Mouse (Mus musculus) R1 (cell line): ENCODE data around the gene Hlcs.

Source experiments
- DNase-seq: peaks from one replicate; pipeline ENCODE4 v3.0.0-alpha.2; 2018; ENCODE audit warnings: low read depth, low spot score

Gene Hlcs

DNA sequence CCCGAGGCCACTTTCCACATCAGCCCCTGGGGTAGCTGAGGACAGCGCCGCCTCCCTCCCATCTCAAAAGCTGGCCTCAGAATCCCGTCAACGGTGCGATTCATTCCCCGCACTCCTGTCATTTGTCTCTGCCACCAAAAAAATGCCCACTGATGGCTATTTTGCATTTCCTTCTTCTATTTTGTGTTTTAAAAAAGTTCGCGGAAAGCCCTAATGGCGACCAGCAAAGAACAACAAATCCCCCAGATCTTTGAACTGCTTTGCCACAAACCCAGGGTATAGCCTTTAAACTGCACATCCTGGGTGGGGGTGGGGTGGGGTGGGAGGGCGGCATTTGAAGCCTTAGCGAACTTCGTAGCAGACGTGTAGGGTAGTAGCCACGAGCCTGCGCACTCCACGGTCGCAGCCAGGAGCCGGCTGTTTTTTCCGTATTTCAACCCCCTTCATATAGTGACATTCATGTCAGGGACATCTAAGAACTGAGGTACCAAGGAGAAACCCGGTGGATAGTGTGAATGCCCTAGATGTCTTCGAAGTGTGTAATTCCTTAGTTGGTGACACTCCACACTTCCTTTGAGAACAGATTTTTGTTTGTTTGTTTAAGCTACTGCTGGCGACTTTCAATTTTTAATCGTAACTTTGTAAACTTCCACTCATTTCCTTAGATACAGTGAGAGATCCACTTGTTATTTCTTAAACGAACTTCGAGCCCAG lies 218.1 kb downstream of the Hlcs start:
- DNase-seq, result peak; percentile 15

DNA sequence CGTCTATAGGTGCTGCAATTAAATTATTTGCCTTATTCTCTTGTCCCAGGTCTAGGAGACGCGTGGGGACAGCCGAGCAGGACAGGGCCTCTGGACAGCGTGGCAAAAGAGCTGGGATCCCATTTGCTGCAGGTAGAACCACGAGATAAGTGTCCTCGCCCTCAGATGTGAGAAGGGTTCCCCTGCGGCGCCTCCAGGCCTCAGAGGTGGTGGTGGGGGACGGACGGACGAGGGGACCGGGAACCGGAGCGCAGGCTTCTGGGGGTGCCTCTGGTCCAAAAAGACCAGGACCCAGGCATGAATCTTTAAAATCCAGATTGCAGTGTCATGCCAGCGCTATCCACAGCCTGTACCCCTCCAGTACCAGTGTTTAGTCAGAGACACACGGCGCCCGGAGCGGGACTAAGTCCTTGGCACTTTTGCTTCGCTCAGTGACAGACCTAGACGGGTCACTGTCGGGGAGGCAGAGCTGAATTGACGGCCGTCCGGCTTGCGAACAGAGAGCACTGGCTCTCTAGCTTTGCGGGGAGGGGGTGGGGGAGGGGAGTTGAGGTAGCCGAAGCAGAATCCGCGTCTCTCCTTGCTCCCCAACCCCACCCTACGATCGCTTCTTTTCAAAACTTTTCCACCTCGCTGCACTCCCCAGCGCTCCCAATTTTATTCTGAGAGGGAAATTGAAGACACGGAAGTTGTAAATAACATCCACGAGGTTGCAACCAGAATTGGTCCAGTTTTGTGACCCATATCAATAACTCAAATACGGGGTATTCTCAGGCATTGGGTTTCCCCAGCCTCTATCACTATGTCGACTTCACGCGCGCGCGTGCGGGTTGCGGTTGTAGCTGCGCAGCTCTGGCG lies 218.9 kb downstream of the Hlcs start:
- peak; percentile 53 for DNase-seq

DNA sequence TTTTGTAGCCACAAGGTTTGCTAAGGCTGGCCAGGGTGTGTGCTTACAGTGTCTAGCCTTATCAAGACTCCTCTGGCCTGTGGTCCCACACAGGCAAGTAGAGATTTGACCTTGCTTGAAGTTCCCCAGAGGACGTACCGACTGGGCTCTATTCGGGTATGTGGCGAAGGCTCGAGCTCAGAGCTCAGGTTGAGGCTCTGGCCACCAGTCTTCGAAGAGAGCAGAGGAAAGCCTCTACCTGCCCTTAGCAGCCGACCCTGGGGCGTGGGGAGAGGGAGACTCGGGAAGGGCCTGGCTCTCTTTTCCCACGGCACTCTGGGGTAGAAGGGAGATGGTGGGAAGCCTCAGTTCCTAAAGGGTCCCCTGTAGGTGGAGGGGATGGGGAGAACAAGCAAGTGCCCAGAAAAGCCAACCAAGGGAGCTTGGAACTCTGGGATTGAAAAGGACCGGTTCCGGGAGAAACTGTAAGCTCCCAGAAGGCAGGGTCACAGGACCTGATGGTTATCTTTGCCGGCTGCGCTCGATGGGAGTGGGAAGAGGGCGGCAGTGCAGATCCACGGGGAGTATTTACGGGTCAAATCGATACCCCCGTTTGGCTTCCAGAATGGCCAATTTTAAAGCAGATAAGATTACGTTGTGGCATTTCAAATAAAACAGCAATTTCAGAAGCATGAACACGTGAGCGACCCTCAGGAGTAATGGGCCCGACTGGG lies 220.1 kb downstream of the Hlcs start:
- DNase-seq, result peak; percentile 19

DNA sequence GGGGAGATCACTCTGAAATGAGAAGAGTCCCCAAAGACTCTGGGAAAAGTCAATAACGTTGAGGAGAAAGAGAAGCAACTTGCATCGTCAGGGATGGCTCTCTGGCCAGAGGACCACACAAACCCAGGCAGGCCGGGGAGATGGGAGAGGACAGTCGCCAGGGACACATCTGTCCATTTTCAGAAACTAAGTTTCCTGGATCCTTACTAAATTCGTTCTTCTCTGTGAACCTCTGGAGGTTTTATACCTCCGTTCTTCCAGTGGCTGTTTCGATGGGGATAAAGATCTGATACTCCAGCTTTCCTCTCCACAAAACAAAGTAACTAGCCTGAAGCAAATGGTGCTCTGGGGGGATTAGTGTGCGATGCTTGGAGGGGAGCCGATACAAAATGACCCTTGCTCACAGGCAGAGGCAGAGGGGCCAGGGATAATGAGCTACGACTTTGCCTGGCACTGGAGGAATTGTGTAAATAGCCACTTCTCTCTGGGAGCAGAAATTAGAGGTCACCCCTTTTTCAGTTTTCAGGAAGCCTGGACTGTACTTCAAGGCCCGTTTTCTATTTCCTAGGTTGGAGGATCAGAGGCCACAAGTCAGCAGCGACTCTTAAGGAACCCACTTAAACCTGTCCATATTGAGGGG lies 220.7 kb downstream of the Hlcs start:
- no peak for DNase-seq

DNA sequence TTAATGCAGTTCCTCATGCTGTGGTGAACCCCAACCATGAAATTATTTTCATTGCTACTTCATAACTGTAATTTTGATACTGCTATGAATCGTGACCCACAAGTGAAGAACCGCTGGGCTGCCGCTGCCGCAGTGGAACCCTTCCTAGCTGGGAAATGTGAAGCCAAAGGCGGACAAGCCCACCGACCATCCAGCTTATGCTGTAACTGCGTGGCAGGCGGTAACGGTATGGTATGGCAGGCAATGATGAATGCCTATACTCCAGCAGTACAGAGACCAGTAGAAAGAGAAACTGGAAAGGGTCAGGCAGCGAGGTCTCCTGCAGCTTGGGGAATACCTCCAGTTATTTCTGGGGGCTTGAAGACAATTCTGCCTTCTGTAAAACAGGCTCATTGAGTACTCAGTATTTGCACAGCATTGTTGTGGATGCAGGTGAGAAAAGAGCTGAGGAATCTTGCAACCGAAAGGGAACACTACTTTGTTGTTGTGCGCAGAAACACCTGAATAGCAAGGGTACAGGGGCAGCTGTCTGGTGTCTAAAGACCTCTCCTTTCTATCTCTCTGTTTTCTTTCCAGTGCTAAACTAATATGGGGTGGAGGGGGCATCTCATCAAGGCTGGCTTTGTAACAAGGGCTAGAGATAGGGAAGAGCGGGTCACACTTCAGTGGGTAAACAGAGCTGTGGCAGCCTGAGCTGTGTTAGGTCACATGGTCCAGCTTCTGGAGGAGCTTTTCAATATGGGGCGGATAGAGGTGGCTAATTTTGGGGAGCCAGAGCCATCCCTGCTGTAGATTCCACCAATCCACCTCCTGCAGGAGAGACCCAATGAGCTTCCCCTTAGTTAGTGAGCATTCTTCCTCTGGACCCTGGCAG lies 224.3 kb downstream of the Hlcs start:
- DNase-seq, result no peak

DNA sequence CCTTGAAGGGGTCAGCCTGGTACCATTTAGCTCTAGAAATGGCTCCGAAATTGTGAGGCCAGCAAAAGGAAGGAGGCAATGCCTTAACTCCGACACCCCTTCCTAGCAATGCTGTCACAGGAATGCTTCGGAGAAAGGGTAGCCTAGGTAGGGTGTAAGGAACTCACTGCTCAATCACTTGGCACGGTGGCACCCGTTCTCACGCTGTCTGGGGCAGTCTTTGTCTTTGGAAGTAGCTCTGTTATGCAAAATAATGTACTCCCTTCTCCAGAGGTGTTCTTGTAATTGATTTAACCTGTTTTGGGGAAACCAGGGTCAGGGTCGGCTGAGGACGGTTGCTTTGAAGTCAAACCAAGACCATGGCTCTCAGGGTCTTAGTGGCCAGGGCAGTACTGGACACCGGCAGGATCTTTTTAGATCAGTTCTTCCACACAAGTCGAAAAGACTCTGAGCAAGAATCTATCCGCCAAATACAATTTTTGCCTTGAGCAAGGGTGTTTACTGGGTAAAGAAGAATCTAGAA lies 225.1 kb downstream of the Hlcs start:
- peak; percentile 23 for DNase-seq

DNA sequence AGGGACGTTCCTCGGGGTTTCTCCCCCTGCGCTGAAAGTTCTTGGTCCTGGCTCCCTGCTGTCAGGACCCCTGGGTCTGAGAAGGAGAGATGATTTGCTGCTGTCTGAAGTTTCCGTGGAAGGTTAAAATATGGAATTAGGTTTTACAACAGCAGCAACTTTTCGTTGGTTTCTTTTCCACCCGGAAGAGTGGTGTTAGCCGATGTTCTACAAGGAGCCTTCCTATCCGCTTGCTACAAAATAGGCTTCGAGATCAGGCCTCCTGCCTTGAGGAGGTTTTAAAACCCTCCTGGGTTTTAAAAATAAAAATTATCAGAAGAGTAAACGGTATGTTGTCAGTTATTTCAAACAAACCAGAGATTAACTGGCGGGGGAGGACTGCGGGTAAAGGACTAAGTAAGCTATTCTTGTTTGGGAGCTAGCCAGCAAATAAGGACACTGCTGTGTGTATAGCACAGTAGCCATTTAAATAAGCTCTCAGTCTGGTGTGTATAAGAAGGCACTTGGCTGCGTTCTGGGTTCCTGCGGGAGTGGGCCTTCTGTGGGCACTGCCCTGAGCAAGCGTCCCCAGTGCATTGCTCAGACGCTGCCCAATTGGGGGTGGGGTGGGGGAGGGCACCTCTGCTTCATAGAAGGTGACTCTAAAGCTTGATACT lies 225.7 kb downstream of the Hlcs start:
- no peak for DNase-seq

DNA sequence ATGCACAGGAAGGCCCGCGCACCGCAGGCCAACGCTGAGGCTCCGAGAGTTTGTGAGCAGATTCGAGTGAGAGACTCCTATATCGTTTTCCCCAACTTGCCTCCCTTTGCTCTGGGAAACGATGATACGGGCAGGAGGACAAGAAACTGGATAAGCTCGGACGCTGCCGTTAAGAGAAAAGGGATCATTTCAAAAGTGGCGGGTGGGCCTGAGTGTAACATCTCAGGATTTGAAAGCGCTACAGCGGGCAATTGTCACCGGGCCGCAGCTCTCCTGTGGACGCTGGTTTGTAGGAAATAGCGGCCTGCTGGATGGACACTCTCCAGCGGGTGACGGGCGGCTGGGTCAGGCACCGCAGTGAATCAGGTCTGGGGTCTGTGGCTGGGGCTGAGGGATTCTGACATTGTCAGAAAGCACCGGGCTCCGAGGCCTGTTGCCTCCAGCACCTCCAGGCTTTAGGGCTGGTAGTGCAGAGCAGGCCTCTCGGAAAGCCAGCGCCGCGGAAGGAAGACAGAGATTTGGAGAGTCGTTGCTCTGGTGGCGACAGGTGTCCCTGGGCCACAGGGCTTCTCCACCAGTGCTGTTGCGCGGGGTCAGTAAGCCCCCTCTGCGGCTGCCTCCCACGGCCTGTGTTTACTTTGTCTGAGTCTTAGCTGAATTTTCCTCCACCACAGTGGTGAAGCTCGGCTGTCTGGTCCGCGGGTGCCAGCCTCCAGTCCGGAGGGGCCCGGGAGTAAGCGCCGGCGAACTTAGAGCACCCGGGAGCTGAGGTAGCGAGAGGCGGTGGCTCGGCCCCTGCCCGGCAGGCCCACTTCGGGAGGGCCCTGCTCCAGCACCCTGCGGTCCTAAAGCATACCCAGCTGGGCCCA lies 226.4 kb downstream of the Hlcs start:
- peak; percentile 46 for DNase-seq

DNA sequence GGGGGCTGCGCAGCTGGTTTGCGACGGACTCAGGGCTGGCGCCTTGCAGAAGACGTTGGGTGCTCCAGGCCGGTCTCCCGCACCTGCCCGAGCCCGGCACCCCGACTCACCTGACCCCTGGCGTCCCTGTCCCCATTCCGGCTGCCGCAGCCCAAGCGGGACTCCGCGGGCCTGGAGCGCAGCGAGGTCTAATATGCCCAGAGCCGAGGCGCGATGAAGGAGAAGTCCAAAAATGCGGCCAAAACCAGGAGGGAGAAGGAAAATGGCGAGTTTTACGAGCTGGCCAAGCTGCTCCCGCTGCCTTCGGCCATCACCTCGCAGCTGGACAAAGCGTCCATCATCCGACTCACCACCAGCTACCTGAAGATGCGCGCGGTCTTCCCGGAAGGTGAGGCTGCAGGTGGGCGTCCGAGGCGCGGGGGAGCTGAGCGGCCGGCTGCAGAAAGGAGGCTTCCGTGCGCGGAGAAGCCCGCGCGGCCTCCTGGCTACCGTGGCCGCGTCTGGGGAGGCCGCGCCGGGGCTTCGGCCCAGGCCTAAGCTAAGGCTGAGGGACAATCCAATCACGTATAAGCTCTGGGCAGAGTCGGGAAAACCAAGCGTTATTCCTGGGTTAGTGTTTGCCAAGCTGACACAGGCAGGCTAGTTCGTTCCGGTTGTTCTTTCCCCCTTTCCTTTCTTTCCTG lies 227.6 kb downstream of the Hlcs start:
- DNase-seq, result peak; percentile 43

DNA sequence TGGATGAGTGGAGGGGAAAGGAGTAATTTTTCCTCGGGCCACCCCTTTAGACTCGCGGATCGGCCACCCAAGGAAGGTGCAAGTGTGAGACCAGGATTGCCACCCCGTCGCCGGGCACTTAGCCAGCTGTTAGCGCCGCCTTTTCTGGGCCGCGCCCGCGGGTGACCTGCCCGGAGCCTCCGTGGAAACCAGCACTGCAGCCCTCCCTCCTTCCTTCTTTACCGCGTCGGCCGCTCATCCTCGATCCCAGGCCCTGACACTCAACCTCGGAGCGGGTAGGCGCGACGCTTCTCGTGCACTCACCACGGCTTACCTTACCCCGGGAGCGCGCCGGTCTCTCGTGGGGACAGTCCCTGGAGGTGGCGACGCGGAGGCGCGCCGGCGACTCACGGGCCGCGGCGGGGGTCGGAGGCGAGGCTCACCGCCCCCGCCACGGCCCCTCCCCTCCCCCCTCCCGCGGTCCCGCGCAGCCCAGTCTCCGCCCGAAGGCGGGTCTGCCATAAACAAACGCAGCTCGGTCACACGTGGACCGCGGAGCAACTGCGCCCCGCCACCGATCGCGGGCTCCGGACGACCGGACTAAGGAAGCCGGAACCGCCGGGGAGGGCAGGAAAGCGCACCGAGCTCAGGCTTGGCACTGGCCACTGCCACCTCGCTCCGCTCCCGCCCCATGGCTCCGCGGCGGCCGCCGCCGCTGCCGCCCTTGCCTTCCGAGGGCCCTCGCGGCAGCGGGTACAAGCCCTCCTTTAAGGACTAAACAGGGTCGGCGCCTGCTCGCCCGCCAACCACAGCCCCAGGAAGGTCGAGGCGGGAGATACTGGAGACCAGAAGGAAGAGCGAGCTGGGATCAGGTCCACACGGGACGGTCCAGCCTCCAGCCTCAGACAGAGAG lies 228.4 kb downstream of the Hlcs start, which contains the start of gene Sim2:
Gene Sim2, plus strand, starts transcription at position 221 of the 892 bp plus-strand sequence.
- DNase-seq, result peak; percentile 49

DNA sequence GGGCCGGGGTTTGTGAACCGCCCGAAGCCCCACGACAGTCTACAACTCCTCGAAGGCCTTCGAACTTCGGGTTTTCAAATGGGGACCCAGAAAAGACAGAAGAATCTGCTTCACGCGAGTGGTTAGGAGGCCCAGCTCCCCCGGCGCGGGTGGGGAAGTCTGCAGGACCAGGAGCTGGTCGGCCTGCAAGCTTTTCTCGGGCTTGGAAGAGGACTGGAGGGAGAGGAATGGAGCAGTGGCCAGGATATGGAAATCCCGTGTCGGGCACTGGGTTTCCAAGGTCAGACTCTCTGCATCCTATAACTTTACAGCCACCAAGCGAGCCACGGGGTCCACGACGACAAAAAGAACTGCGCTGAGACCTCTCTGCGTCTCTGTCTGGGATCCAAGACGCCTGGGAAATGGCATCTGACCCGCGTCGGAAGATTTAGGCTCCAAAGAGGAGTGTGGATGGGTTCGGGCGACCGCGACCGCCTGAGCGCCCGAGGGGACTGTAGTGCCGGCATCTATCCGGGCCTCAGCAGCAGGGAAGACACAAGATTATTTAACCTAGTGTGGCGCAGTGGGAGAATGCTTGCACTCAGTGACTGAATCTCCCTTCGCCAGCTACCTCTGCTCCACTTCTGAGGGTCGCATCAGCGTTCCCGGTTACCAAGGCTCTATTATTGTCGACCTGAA lies 229.4 kb downstream of the Hlcs start:
- peak; percentile 56 for DNase-seq

DNA sequence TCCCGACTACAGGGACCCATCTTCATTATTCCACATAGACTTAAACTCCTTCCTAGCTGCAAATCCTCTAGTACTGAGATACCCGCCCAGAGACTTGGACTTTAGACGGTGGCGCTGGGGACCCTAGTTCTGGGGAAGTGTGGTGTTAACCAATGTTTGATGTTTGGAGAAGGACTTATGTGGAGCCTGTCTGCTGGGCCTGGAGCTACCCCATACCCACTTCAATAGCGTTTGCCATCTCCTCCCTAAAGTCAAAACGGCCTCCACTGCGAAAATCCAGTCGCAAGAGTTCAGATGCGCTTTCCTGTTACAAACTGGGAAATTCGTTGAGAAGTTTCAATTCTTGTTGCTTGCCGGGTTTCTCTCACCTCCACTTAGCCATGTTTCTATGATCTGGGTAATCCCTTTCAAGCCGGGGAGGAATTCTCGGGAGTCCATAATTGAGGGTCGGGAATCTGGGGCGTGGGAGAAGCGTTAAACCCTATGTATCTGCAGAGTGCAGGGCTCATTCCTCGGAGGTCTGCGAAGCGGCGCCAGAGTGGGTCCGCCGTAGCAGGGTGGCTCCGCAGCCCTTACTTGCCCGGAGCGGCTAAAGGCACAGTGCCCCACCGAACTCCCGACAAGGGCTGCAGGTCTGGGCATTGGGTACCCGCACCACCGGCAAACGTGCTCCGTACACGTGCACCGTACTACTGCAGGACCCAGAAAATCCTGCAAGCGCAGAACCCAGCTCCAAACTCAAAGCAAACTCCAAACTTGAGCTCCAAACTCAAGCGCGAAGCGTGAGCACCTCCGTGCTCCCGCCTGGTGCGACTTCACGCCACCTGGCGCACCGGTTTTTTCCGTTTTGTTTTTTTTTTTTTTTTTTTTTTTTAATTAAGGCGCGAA lies 230.2 kb downstream of the Hlcs start:
- DNase-seq, result peak; percentile 50

DNA sequence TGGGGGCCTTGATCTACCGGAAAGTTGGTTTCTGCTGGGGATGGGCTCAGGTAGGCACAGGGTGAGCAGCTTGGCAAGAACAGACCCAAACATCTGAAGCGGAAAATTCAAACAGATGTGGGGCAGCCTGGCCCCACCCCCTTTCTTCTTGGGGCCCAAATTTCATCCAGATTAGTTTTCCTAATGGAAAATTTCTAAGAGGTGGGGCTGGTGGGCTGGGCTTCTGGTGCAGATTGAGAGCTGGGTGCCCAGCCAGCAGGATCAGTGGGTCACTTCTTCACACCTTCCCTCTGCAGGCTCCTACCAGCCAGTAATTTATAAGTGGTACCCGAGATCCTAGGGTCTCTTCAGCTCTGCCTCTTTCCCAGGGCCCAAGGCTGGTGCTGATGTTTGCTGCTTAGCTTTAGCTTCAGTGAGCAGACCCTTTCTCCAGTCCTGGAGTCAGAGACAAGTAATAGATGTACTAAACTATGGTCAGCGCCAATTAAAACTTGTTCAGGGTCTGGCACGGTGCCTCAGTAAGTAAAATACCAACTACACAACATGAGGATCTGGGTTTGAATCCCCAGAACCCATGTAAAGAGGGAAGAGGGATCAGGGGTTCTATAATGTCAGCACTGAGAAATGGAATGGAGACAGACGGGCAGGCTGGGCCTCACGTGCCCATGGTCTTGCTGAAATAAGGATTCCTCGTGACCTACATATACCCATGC lies 231.2 kb downstream of the Hlcs start:
- no peak for DNase-seq

DNA sequence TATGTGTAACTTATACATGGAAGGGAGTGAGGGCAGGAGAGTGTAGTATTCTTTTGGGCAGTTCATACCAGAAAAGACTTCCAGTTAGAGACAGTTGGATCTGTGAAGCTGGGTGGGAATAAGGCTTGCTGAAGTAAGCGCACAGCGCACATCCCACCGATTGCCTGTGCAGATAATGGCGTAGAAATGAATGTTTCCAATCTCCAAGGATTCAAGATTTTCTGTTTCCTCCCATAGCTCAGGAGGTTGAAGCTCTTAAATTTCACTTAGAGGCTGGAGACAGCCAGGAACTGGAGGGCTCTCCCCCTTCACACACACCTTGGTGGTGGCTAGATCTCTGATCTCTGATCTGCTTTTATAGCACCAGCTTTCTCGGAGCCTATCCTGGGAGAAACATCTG lies 231.8 kb downstream of the Hlcs start:
- DNase-seq, result no peak

DNA sequence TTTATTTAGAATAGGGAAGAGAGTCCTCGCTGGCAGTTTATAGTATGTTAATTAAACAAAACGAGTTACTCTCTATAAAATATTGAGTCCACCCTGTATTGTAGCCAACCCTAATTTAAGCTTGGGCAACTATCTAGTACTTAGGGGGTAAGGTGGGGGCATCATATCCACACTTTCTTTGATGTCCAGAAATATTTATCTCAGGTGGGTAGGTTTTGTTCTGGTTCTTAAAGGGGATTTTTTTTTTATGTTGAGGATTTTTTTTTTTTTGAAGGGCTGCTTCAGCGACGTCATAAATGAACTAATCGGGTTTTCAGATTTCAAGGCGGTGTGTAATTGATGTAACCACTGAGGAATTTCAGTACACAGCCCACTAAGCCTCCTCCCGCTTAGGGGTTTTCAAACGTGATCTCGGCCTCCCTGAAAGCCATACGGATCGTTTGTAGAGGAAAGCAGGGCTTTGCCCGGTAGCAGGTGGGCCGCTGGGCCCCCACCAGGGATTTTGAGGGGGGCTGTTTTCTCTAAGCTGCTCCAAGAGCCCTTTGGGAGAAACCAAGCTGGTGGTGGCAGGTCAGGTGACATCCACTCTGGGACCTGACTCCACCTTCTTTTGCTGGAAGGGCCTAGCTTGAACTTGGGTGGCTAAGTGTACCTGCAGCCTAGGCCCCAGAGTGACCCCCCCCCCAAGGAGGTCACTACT lies 233.4 kb downstream of the Hlcs start:
- no peak for DNase-seq
